Mouse (Mus musculus) T-helper 2 cell (primary cell): Measurements from ENCODE around the gene Ly9.

Source experiments
- in situ Hi-C: fragments of 300-600 bp; cut with MboI, MseI; formaldehyde crosslinking; loops from one replicate; pipeline ENCODE4 v1.15.1; 2025; ENCODE audit warnings: high pct_unique_total_duplicates

Gene Ly9

DNA sequence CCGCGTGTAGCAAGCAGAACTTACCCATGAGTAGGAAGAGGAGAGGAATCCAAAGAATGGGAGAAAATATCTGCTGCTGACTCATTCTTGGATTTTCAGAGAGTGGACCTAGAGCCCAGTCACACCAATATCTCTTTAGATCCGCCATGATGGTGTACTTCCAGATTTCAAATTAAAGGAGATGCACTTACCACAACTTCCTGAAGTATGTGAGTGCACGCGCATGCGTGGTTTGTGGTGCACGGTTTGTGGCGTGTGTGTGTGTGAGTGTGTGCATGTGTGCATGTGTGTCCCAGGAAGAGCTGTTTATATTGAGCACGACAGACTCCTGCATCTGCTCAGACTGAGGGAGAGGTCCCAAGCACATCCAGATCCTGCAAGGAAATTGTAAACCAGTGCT is at the start of gene Ly9:
TSS of gene Ly9 (minus strand) at position 235 of the 400 bp plus-strand sequence.
- in situ Hi-C loops = no loop called here

DNA sequence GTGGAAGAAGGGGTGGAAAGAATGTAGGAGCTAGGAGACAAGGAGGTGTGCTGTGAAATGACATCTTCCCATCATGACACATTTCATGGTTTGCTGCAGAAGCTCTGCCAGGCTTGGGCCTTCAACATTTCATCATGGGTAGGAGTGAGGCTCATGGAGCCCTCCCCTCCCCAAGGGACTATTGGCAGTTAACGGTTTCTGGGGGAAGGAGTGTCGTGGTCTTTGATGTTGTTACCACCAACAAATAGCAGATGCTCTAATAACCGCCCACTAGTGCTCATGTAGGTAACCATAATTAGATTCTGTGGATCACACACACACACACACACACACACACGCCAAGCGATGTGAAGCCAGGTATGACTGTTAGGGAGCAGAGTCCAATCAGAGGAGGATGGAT is 45.5 kb upstream of the Ly9 start, which contains the start of gene Slamf7:
TSS of gene Slamf7 (minus strand) at position 302 of the 400 bp plus-strand sequence.
- in situ Hi-C loops = no loop called here

- in situ Hi-C loops = no loop called here
Observed at GRCm38 (mm10) chr1:171648840-171649239, 41.6 kb upstream of the Ly9 start.

GRCm38 (mm10) chr1:171647716-171648115 is 40.5 kb upstream of the Ly9 start:
- in situ Hi-C loops = no loop called here

DNA sequence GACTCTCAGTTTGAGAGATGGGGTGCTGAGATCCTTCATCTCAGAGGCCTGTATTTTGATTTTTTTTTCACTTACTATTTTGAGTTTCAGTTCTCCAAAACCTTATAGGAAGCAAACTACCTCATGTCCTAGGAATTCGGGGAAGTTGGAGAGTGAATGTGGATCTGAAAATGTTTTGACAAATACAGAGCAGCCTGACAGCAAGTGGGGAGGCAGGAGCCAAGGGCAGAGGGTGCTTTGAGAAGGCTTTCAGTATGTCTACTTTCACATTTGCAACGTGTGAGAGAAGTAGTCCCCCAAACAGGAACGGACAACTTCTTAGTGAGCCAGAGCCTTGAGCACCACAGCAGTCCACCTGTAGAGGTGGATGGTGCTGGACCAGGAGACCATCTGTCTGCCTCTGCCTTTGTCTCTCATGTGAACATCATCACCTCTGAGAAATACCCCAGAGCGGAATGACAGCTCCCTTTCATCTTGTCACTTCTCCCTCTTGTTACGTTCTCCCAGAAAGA is 39.3 kb upstream of the Ly9 start:
- in situ Hi-C loops = no loop called here

GRCm38 (mm10) chr1:171643612-171644011 is 36.4 kb upstream of the Ly9 start:
- in situ Hi-C loops = no loop called here

GRCm38 (mm10) chr1:171640796-171641195 is 33.6 kb upstream of the Ly9 start:
- in situ Hi-C loops = no loop called here

DNA sequence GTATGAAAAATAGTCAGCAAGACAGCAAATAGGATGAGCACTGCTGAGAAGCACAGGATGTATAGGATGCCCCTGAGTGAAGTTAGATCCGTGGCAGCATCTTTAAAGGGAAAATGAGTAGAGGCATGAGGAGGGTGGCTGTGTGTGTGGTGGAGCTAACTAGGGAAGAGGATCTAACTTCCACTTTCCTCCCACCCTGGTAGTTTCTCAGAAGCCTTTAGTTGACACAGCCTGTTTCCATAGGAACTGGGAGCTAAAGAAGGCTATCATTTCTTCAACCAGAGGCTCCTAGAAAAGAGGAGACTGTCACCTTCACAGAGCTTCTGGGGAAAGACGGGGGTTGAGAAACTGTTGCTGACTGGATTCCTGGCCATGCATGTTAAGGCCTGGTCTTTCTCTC is 31.5 kb upstream of the Ly9 start:
- in situ Hi-C loops = no loop called here

DNA sequence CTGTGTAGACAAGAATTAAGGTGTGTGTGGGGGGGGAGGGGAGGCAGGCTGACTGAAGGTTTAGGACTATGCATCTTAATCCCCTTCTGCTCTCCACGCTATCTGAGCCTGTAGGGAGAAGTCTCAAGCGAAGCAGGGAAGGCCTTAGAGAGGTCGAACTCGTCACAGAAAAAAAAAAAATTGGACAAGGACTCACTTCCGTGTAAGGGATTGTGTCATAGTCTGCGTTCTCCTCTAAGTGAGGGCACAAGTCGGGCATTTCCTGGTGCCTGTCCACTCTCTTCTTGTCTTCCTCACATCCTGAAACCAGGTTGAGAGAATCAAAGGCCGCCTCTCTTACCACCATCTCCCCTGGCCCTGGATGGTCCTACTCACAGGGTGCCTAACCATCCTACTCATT is 29.9 kb upstream of the Ly9 start:
- in situ Hi-C loops = no loop called here

GRCm38 (mm10) chr1:171635696-171636095 is 28.5 kb upstream of the Ly9 start:
- in situ Hi-C loops = no loop called here

GRCm38 (mm10) chr1:171631447-171631846 is 24.2 kb upstream of the Ly9 start:
- in situ Hi-C loops = no loop called here

GRCm38 (mm10) chr1:171630912-171631311 is 23.7 kb upstream of the Ly9 start:
- in situ Hi-C loops = no loop called here

DNA sequence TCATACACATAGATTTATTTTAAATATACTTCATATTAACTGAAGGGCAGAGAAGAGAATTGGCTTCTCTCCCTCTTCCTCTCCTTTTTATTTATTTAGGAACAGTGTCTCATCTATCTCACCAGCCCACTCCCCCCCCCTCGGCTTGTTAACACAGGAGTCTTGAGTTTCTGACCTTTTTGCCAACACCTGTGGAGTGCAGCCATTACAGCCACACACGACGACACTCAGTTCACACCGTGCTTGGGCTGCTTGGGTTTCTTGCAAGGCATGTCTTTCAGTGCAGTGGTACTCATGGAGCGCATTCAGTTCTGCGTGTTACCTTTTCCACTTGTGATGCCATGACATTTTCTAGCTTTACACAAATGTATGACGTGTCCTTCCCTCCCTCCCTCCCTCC is 22.8 kb upstream of the Ly9 start:
- in situ Hi-C loops = no loop called here

GRCm38 (mm10) chr1:171629168-171629567 is 22.0 kb upstream of the Ly9 start:
- in situ Hi-C loops = no loop called here

- in situ Hi-C loops = no loop called here
Observed at GRCm38 (mm10) chr1:171627801-171628200, 20.6 kb upstream of the Ly9 start.

GRCm38 (mm10) chr1:171620091-171620490 is 12.9 kb upstream of the Ly9 start:
- in situ Hi-C loops = no loop called here

DNA sequence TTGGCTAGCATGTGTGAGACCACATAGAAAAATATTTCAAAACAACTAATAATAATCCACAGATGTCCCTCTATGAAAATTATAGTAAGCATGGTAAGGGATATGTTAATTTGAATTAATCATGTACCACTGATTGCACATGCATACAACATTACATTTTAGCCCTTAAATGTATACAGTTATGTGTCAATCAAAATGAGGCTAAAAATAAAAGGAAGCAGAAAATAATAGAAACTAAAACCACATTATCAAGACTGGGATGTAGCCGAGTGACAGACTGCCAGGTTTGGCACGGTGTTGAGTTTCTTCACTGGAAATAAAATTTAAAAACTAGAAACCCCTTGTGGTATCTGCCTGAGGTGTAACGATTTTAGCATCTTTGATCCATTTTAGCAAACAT is 12.4 kb upstream of the Ly9 start:
- in situ Hi-C loops = no loop called here

GRCm38 (mm10) chr1:171619001-171619400 is 11.8 kb upstream of the Ly9 start:
- in situ Hi-C loops = no loop called here

GRCm38 (mm10) chr1:171616881-171617515 is 9.8 kb upstream of the Ly9 start:
- in situ Hi-C loops = no loop called here

- in situ Hi-C loops = loop anchor here (5.0 kb wide), 1 partner anchor 88 kb away; no protein-coding TSS in a partner anchor
Observed at GRCm38 (mm10) chr1:171613962-171614361, 6.8 kb upstream of the Ly9 start.

DNA sequence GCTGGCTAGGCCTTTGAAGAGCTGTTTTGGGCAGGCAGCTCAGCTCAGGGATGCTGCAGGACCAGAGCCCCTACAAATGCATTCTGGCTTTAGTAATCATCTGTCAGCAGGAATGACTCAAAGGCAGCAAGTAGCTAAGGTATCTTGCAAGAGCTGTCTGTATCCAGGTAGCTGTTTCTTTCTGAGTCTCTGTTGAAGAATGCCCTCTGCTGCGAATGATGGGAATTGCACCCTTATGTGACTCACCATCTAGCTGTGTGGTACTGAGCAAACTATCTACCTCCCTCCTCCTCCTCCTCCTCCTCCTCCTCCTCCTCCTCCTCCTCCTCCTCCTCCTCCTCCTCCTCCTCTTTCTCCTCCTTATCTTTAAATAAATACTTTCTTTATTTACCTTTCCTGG is 3.6 kb upstream of the Ly9 start:
- in situ Hi-C loops = loop anchor here (5.0 kb wide), 1 partner anchor 92 kb away; no protein-coding TSS in a partner anchor

- in situ Hi-C loops = loop anchor here (5.0 kb wide), 1 partner anchor 92 kb away; no protein-coding TSS in a partner anchor
Observed at GRCm38 (mm10) chr1:171610026-171610425, 2.8 kb upstream of the Ly9 start.

DNA sequence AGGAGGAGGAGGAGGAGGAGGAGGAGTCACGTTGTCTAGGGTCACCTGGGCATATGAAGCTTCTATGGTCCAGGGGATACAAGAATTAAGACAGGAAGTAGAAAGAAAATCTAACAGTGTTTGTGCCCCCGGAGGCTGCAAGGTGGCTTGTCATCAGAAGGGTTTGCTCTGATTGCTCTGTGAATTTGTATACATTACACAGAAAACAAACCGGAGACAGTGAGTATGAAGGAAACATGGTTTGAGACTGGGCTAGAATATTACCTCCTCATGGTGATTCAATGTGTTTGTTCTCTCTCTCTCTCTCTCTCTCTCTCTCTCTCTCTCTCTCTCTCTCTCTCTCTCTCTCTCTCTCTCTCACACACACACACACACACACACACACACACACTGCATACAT is 554 bp downstream of the Ly9 start:
- in situ Hi-C loops = no loop called here

- in situ Hi-C loops = no loop called here
Observed at GRCm38 (mm10) chr1:171604686-171605085, 2.5 kb downstream of the Ly9 start.
